Mouse (Mus musculus) small intestine, adult 2 months (tissue): ENCODE results near the gene Rassf3.

Source experiments
- CTCF ChIP-seq: fragments of 200-500 bp; IDR thresholded peaks from 2 replicates; pipeline ENCODE4 v1.5.1; 2012; ENCODE audit warnings: low read depth, mild to moderate bottlenecking, control low read depth, inconsistent platforms, low read length, moderate library complexity, mixed read lengths; ENCODE audit not compliant: insufficient replicate concordance, insufficient read length; ENCODE audit errors: extremely low read depth
- POLR2A ChIP-seq: fragments of 200-500 bp; IDR thresholded peaks from 2 replicates; pipeline ENCODE4 v1.6.1; 2012; ENCODE audit warnings: low read depth, mild to moderate bottlenecking, control low read depth, inconsistent platforms, low read length, moderate library complexity

GRCm38 (mm10) chr10:121468985-121469384 is 7.2 kb downstream of the Rassf3 start:
- TF ChIP-seq CTCF (no peak), POLR2A (no peak)
